Mouse (Mus musculus): Measurements from ENCODE around the gene Spef2. TPM values are rescaled to one million over a fixed set of nuclear protein-coding genes. Genes with fewer than 3 reads are reported as not detected.
"Not testable (repeated sequence)": the region's sequence is repeated elsewhere in the genome, so short reads cannot be mapped to it uniquely, and the experiment has no call there.

Spef2 gene
- polyA plus RNA-seq, 1 experiment from 2014 or later: 0.75 TPM

GRCm38 (mm10) chr15:9571896-9572295, 176.8 kb downstream of the Spef2 start:
- no peaks in the 10 kb centered on the region for H3K36me3 ChIP-seq (ENCODE audit: control insufficient read depth, insufficient read depth)
- no peak overlapping the region for H3K4me2 ChIP-seq (ENCODE audit: low read length)
- H3K27me3 ChIP-seq (replicated peaks; ENCODE audit: control insufficient read depth, insufficient read depth, low read length): no peaks in the 10 kb centered on the region
- WGBS: 92% methylated on average over 2 of the region's 2 CpGs
- H3K9ac ChIP-seq (replicated peaks; ENCODE audit: low read depth, low read length): no peak overlapping the region
- H3K4me3 ChIP-seq (replicated peaks; ENCODE audit: low read length): no peak overlapping the region
- no peaks in the 10 kb centered on the region for H3K9me3 ChIP-seq (ENCODE audit: control insufficient read depth, low read length)
- H3K4me1 ChIP-seq (replicated peaks; ENCODE audit: control insufficient read depth, insufficient read depth, low read length): no peaks in the 10 kb centered on the region
- ATAC-seq: no peak
- no peak overlapping the region for H3K27ac ChIP-seq (ENCODE audit: low read length)

DNA sequence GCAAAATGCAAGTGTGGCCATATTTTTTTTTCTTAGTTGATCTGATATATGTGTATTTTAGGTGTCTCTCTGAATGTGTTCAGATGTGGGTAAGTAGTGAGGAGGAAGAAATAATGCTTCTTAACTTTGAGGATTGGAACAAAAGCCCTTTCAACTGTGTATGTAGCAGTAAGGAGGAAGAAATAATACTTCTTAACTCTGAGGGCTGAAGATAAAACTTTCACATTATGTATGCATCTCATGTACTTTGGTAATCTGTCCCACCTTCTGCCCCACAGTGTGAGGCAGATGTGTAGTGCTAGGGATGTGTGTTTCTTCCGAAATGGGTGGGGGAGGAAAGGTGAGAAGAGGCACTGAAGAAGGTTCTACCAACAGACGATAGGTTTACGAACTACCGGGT, 181.4 kb downstream of the Spef2 start:
- 93% methylated on average over 4 of the region's 4 CpGs for WGBS
- H3K4me3 ChIP-seq (replicated peaks; ENCODE audit: low read length): no peak overlapping the region
- no peak overlapping the region for H3K9ac ChIP-seq (replicated peaks; ENCODE audit: low read depth, low read length)
- no peaks in the 10 kb centered on the region for H3K36me3 ChIP-seq (ENCODE audit: control insufficient read depth, insufficient read depth)
- H3K27ac ChIP-seq (ENCODE audit: low read length): no peak overlapping the region
- H3K4me2 ChIP-seq (ENCODE audit: low read length): no peak overlapping the region
- no peaks in the 10 kb centered on the region for H3K27me3 ChIP-seq (replicated peaks; ENCODE audit: control insufficient read depth, insufficient read depth, low read length)
- no peaks in the 10 kb centered on the region for H3K4me1 ChIP-seq (replicated peaks; ENCODE audit: control insufficient read depth, insufficient read depth, low read length)
- no peak for ATAC-seq
- H3K9me3 ChIP-seq (ENCODE audit: control insufficient read depth, low read length): no peaks in the 10 kb centered on the region

DNA sequence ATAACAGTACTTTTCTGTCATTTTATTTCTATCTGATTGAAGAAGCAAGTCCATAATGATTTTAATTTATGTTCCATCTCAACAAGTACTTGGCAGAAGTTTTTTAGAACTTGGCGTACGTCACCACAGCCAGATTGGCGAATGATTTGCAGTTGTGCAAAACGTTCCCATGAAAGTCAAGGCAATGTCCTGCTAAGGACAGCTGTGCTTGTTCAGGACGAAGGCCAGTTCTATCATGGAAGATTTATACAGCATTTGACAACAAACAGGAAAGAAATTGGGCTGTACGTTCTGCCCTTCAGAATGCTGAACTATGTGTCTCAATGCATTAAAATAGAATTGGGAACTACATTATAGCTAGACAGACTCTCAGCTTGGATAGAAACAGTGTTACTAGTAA, 183.3 kb downstream of the Spef2 start:
- Histone ChIP-seq H3K27ac (ENCODE audit: low read length) (no peak overlapping the region), H3K9ac (replicated peaks; ENCODE audit: low read depth, low read length) (no peak overlapping the region), H3K9me3 (ENCODE audit: control insufficient read depth, low read length) (no peaks in the 10 kb centered on the region), H3K4me1 (replicated peaks; ENCODE audit: control insufficient read depth, insufficient read depth, low read length) (no peaks in the 10 kb centered on the region), H3K27me3 (replicated peaks; ENCODE audit: control insufficient read depth, insufficient read depth, low read length) (no peaks in the 10 kb centered on the region), H3K36me3 (ENCODE audit: control insufficient read depth, insufficient read depth) (no peaks in the 10 kb centered on the region), H3K4me3 (replicated peaks; ENCODE audit: low read length) (no peak overlapping the region), H3K4me2 (ENCODE audit: low read length) (no peak overlapping the region)
- 90% methylated on average over 6 of the region's 6 CpGs for WGBS
- no peak for ATAC-seq

DNA sequence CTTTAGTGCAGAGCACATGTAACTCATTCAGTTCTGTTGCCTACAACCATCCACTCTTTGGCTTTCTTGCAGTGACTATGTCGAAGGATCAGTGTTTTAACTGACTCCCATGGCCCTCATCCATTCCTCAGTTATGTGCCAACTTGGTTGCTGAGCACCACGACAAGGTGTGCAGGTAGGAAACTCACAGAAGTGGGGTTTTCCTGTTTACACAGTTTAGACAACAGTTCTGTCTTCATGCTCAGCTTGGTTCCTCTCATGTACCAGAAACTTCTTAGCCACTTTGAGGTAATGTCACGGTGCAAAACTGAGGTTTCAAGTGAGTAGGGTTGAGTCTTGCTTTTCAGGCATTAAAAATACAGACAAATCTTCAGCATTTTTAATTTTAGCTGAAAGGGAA, 184.5 kb downstream of the Spef2 start:
- no peak overlapping the region for H3K4me2 ChIP-seq (ENCODE audit: low read length)
- H3K27me3 ChIP-seq (replicated peaks; ENCODE audit: control insufficient read depth, insufficient read depth, low read length): no peaks in the 10 kb centered on the region
- no peak overlapping the region for H3K9ac ChIP-seq (replicated peaks; ENCODE audit: low read depth, low read length)
- ATAC-seq: no peak
- H3K4me3 ChIP-seq (replicated peaks; ENCODE audit: low read length): no peak overlapping the region
- no peak overlapping the region for H3K27ac ChIP-seq (ENCODE audit: low read length)
- no peaks in the 10 kb centered on the region for H3K36me3 ChIP-seq (ENCODE audit: control insufficient read depth, insufficient read depth)
- no peaks in the 10 kb centered on the region for H3K9me3 ChIP-seq (ENCODE audit: control insufficient read depth, low read length)
- H3K4me1 ChIP-seq (replicated peaks; ENCODE audit: control insufficient read depth, insufficient read depth, low read length): no peaks in the 10 kb centered on the region
- 82% methylated on average over 3 of the region's 3 CpGs for WGBS

GRCm38 (mm10) chr15:9557264-9557663, 191.4 kb downstream of the Spef2 start:
- not testable (repeated sequence) for H3K27ac ChIP-seq (ENCODE audit: low read length); H3K9ac ChIP-seq (replicated peaks; ENCODE audit: low read depth, low read length); H3K4me1 ChIP-seq (replicated peaks; ENCODE audit: control insufficient read depth, insufficient read depth, low read length); H3K36me3 ChIP-seq (ENCODE audit: control insufficient read depth, insufficient read depth); ATAC-seq; H3K9me3 ChIP-seq (ENCODE audit: control insufficient read depth, low read length); H3K4me2 ChIP-seq (ENCODE audit: low read length); H3K27me3 ChIP-seq (replicated peaks; ENCODE audit: control insufficient read depth, insufficient read depth, low read length); H3K4me3 ChIP-seq (replicated peaks; ENCODE audit: low read length)
- WGBS: 94% methylated on average over 13 of the region's 15 CpGs

DNA sequence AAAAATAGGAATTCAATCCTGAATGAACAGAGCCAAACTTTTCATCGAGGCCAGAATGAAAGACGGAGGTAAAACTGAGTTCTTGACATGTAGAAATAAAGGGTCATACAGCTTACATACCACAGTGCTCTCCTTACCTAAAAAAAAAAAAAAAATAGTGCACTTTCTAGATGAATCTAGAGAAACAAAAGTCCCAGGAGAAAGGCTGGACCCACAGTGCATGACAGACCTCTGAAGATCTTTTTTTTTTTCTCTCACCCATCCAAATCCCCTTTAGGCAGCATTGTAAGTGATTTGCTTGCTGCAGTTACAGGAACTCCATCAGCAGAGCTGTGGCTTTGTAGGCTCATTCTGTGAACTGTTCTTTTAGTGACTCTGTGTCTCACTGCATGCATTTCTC, 199.7 kb downstream of the Spef2 start:
- Histone ChIP-seq H3K4me2 (ENCODE audit: low read length) (no peak overlapping the region), H3K9me3 (ENCODE audit: control insufficient read depth, low read length) (no peaks in the 10 kb centered on the region), H3K4me1 (replicated peaks; ENCODE audit: control insufficient read depth, insufficient read depth, low read length) (no peaks in the 10 kb centered on the region), H3K36me3 (ENCODE audit: control insufficient read depth, insufficient read depth) (no peaks in the 10 kb centered on the region), H3K27me3 (replicated peaks; ENCODE audit: control insufficient read depth, insufficient read depth, low read length) (no peaks in the 10 kb centered on the region), H3K27ac (ENCODE audit: low read length) (no peak overlapping the region), H3K4me3 (replicated peaks; ENCODE audit: low read length) (no peak overlapping the region), H3K9ac (replicated peaks; ENCODE audit: low read depth, low read length) (no peak overlapping the region)
- WGBS: 95% methylated on average over 2 of the region's 2 CpGs
- no peak for ATAC-seq

GRCm38 (mm10) chr15:9535200-9535599, 213.5 kb downstream of the Spef2 start:
- Histone ChIP-seq H3K4me3 (replicated peaks; ENCODE audit: low read length) (no peak overlapping the region), H3K4me1 (replicated peaks; ENCODE audit: control insufficient read depth, insufficient read depth, low read length) (no peaks in the 10 kb centered on the region), H3K27me3 (replicated peaks; ENCODE audit: control insufficient read depth, insufficient read depth, low read length) (no peaks in the 10 kb centered on the region), H3K4me2 (ENCODE audit: low read length) (no peak overlapping the region), H3K36me3 (ENCODE audit: control insufficient read depth, insufficient read depth) (no peaks in the 10 kb centered on the region), H3K27ac (ENCODE audit: low read length) (no peak overlapping the region), H3K9me3 (ENCODE audit: control insufficient read depth, low read length) (no peaks in the 10 kb centered on the region), H3K9ac (replicated peaks; ENCODE audit: low read depth, low read length) (no peak overlapping the region)
- WGBS: 80% methylated on average over 1 of the region's 1 CpGs
- ATAC-seq: no peak

GRCm38 (mm10) chr15:9533356-9533902, 215.2 kb downstream of the Spef2 start:
- no peak overlapping the region for H3K9ac ChIP-seq (replicated peaks; ENCODE audit: low read depth, low read length)
- H3K4me2 ChIP-seq (ENCODE audit: low read length): no peak overlapping the region
- no peak for ATAC-seq
- no peak overlapping the region for H3K4me3 ChIP-seq (replicated peaks; ENCODE audit: low read length)
- no peak overlapping the region for H3K27ac ChIP-seq (ENCODE audit: low read length)
- WGBS: 92% methylated on average over 3 of the region's 3 CpGs
- H3K36me3 ChIP-seq (ENCODE audit: control insufficient read depth, insufficient read depth): no peaks in the 10 kb centered on the region
- H3K4me1 ChIP-seq (replicated peaks; ENCODE audit: control insufficient read depth, insufficient read depth, low read length): no peaks in the 10 kb centered on the region
- no peaks in the 10 kb centered on the region for H3K27me3 ChIP-seq (replicated peaks; ENCODE audit: control insufficient read depth, insufficient read depth, low read length)
- no peaks in the 10 kb centered on the region for H3K9me3 ChIP-seq (ENCODE audit: control insufficient read depth, low read length)

DNA sequence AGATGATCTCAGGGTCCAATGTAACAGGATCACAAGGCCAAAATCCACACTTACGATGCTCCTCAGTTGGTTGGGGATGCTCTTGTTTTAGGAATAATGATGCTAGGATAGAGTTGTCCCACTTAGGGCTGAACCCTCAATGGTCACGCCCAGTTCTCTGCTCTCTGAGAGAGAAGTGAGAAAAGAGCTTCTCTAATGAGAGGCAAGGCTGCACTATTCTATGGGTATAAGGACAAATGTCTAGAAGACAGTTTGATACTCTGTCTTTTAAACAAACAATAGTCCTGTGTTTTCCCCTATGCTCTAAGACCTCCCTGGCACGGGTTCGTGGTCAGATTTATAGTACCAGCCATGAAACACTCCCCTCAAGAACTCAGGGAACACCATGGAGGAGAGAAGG, 218.6 kb downstream of the Spef2 start, which contains the start of gene Il7r:
TSS of gene Il7r (minus strand) at position 101 of the 400 bp plus-strand sequence.
- Histone ChIP-seq H3K9me3 (ENCODE audit: control insufficient read depth, low read length) (no peaks in the 10 kb centered on the region), H3K27ac (ENCODE audit: low read length) (no peak within 1 kb of the TSS), H3K4me3 (replicated peaks; ENCODE audit: low read length) (no peak within 1 kb of the TSS), H3K9ac (replicated peaks; ENCODE audit: low read depth, low read length) (no peak within 1 kb of the TSS), H3K27me3 (replicated peaks; ENCODE audit: control insufficient read depth, insufficient read depth, low read length) (no peaks in the 10 kb centered on the region), H3K4me2 (ENCODE audit: low read length) (no peak within 1 kb of the TSS), H3K4me1 (replicated peaks; ENCODE audit: control insufficient read depth, insufficient read depth, low read length) (no peaks in the 10 kb centered on the region), H3K36me3 (ENCODE audit: control insufficient read depth, insufficient read depth) (no peaks in the 10 kb centered on the region)
- 88% methylated on average over 4 of the region's 4 CpGs for WGBS
- no peak for ATAC-seq

DNA sequence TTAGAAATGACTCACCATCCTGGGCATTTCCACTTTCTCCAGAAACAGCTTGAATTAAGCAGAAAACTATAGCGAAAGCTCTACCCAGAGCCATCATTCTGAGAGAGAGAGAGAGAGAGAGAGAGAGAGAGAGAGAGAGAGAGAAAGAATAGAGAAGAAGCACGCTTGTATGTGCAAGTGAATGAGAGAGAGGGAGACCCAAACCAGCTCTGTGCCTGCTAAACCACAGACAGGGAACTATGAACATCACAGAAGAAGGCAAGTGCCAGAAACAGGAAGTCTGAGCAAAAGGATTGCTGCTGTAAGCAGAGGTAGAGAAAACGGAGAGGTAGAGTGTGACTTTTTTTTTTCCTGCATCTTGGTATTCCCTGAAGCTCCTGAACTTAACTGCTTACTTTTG, 219.0 kb downstream of the Spef2 start:
- Histone ChIP-seq H3K27me3 (replicated peaks; ENCODE audit: control insufficient read depth, insufficient read depth, low read length) (no peaks in the 10 kb centered on the region), H3K9ac (replicated peaks; ENCODE audit: low read depth, low read length) (no peak overlapping the region), H3K4me1 (replicated peaks; ENCODE audit: control insufficient read depth, insufficient read depth, low read length) (no peaks in the 10 kb centered on the region), H3K9me3 (ENCODE audit: control insufficient read depth, low read length) (no peaks in the 10 kb centered on the region), H3K4me3 (replicated peaks; ENCODE audit: low read length) (no peak overlapping the region), H3K4me2 (ENCODE audit: low read length) (no peak overlapping the region), H3K36me3 (ENCODE audit: control insufficient read depth, insufficient read depth) (no peaks in the 10 kb centered on the region), H3K27ac (ENCODE audit: low read length) (no peak overlapping the region)
- 76% methylated on average over 3 of the region's 3 CpGs for WGBS
- no peak for ATAC-seq
